Mouse (Mus musculus) MEL (cell line): ENCODE data around the gene Aven.

Experiments
- E2F4 ChIP-seq: IDR thresholded peaks from 2 replicates; pipeline ENCODE4 v1.6.1; 2011; ENCODE audit warnings: low read depth, low read length, improper control_type of control experiment, borderline replicate concordance
- GATA1 ChIP-seq: IDR thresholded peaks from 2 replicates; pipeline ENCODE4 v1.6.1; 2011; ENCODE audit warnings: low read depth, low read length, improper control_type of control experiment
- JUND ChIP-seq: IDR thresholded peaks from 2 replicates; pipeline ENCODE4 v1.6.1; 2011; ENCODE audit warnings: low read depth, mild to moderate bottlenecking, improper control_type of control experiment, low read length
- MAFK ChIP-seq: IDR thresholded peaks from 2 replicates; pipeline ENCODE4 v1.6.1; 2011; ENCODE audit warnings: low read depth, mild to moderate bottlenecking, low read length, improper control_type of control experiment, borderline replicate concordance
- MYB ChIP-seq: IDR thresholded peaks from 2 replicates; pipeline ENCODE4 v1.6.1; 2011; ENCODE audit warnings: mild to moderate bottlenecking, low read depth, low read length, improper control_type of control experiment
- POLR2A ChIP-seq, 2 experiments: IDR thresholded peaks; 2 replicates each; pipeline ENCODE4 v1.6.1; 2011 to 2012; ENCODE audit warnings: low read length in 2 of 2, mild to moderate bottlenecking in 2 of 2, control low read depth in 1 of 2, improper control_type of control experiment in 1 of 2, low read depth in 1 of 2, moderate library complexity in 1 of 2; ENCODE audit not compliant: control insufficient read depth in 1 of 2, insufficient read depth in 1 of 2, poor library complexity in 1 of 2
- RAD21 ChIP-seq: IDR thresholded peaks from 2 replicates; pipeline ENCODE4 v1.6.1; 2011; ENCODE audit warnings: mild to moderate bottlenecking, low read depth, low read length, improper control_type of control experiment
- SMC3 ChIP-seq: IDR thresholded peaks from 2 replicates; pipeline ENCODE4 v1.6.1; 2011; ENCODE audit warnings: low read depth, low read length, improper control_type of control experiment

- no peak for TF ChIP-seq POLR2A (IDR thresholded peaks at IDR 0.05; ENCODE audit: control insufficient read depth in 1 of 2, insufficient read depth in 1 of 2, low read depth in 1 of 2, low read length in 2 of 2, poor library complexity in 1 of 2)
- no peak for TF ChIP-seq GATA1
- no peak for TF ChIP-seq MYB
- no peak for TF ChIP-seq MAFK
- TF ChIP-seq SMC3 = no peak
- TF ChIP-seq E2F4 = no peak
- TF ChIP-seq JUND = no peak
- TF ChIP-seq RAD21 = no peak
Measured at GRCm38 (mm10) chr2:112606536-112606935, 113.8 kb downstream of the Aven start.
